Mouse (Mus musculus): ENCODE results near the gene 1700028K03Rik.

Gene 1700028K03Rik

DNA sequence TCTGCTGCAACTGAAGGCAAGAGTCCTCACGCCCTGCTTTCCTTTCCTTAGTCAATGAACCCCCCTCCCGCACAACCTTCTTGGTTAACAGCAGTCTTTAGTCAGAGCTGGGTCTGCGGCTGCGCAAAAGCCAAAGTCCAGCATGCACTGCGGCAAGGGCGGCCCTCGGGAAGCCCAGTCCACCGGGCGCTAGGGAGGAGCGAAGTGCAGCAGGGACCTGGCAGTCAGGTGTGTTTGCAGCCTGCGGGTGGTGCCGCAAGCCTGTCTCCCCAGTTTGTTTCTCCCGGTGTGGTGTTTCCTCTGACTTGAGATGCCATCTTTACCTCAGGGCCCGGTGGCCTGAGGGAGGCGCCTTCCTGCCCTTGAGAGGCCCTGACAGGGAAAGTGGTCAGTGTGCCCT lies at the start of gene 1700028K03Rik:
Gene 1700028K03Rik (plus strand): TSS at position 129 of the 400 bp plus-strand sequence.
- DNase-seq = no peak

DNA sequence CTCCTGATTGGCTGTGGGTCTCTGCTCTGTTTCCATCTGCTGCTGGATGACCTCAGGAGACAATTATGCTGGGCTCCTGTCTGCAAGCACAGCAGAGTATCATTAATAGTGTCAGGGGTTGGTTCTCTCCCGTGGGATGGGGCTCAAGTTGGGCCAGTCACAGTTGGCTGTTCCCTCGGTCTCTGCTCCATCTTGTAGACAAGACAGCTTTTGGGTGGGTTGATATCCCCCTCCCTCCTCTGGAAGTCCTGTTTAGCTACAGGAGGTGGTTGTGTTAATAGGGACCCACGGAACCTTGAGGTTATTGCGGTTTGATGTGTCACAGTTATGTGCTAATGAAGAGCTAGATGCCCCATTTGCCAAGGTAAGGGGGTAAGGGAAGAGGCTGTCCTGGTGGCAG lies 45.5 kb upstream of the 1700028K03Rik start:
- no peak for DNase-seq

- no peak for DNase-seq
Measured at GRCm38 (mm10) chr5:107491036-107491435, 43.5 kb upstream of the 1700028K03Rik start.

DNA sequence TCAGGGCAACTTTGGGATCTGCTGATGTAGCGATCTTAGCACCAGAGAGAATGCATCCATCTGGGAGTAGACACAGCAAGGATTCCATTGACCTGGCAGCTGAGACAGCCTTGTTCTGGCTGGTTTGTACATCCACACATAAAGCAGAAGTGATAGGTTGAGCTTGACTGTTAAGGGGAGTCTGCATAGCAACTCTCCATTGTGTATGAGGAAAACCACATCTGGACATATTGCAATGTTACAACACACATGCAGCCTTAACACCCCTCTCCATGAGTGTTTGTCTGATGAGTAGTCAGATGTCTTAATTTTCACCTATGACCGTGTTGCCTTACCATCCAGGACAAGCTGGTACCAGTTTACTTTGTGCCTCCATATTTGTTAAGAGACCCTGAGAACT lies 42.0 kb upstream of the 1700028K03Rik start:
- no peak for DNase-seq

GRCm38 (mm10) chr5:107494759-107495158 lies 39.8 kb upstream of the 1700028K03Rik start:
- no peak for DNase-seq

DNA sequence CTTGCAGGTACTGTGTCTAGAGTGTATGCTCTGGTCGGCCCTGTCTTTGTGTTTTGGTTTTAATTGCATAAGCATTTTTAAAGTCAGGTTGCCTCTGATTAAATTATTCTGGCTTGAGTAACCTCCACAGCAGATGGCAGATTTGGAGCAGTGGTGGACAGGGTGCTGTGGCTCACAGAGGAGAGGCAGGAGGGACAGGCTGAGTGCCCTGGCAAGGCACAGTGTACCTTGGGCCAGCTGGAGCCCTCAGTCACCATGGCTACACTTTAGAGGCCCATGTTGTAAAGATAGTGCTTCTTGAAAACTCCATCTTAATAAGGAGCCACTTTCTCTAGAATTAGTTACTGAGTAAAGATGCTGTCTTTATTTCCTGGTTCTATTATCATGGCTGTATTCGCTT lies 38.5 kb upstream of the 1700028K03Rik start:
- no peak for DNase-seq

- DNase-seq = peak; percentile 69
Measured at GRCm38 (mm10) chr5:107497519-107498501, 36.7 kb upstream of the 1700028K03Rik start.

DNA sequence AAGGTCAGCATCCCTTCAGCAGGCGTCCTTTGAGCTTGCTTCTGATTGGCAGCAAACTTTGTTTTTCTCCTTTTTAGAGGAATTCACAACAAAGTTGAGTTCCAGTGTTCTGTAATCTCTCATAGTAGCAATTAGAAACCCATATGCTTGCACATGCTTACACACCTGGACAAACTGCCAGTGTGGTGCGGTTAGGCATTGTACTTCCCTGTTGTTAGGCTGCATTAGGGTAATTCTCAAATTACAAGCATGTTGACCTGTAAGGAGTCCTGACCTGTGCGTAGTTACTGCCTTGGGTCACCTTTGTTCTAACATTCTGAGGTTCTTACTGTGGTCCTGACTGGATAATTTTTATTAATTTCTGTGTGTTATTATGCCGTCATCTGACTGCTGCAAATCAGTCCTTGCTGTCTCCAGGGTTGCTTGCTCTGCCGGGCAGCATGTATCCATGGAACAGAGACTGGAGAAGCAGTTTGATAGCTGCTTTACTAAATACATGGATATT lies 35.7 kb upstream of the 1700028K03Rik start:
- no peak for DNase-seq

DNA sequence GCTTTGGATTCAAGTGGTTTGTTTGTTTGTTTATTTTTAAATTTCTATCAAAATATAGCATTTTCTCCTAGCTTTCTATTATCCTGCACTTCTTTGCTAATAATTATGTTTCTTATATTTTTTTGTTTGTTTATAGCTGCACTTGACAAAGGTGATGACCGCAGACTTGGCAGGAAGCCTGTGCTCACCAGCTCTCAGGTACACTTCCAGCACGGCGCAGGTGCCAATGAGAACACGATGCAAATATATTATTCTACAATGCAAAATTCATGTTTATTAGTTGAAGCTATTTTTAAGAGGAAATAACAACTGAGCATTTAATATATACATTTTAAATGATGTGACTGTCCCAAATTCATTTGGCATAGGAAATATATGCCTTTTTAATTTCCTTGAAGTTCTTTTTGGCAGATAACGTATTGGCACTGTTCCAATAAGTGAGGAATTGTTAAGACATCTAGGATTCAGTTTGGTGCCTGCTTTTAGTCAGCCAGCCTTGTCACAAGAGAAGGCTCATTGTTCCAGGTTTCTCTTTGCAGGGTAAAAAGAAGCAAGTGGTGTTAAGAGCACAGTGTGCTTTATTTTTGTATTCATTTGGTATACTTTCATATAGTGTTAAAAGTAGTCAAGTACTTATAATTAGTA lies 34.5 kb upstream of the 1700028K03Rik start:
- DNase-seq = no peak

DNA sequence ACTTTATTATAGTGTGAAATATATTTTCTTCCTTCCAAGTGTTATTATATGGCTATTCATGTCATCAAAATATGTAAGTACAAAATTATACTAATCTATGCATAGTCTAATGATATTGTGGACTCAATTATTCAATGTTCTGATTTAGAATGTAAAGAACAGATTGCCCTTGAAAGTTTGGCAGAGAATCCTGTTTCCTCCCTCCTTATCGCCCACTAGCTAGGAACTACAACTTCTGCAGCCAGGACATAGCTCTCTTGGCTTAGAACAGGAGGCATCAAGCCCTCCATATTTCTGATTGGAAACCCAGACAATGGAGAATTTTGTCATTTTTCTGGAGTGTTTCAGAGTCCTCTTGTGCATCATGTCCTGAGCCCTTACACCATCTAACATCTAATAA lies 33.8 kb upstream of the 1700028K03Rik start:
- DNase-seq = no peak

DNA sequence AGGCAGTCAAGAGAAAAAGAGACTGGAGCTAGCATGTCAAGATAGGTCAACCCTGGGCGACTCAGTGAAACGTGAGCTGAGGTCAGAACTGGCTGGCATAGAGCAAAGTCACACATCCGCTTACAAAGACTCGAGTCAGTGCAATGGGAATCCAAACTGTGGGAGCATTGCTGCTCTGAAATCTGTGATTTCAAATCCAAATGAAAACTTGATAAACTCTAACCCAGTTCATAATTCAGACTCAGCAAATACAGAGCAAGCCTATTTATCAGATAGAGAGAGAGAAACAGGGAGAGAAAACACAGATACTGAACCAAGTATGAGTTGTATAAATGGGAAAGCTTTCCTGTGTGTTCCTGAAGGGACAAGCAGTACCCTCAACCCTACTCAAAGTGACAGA lies 27.2 kb upstream of the 1700028K03Rik start, which contains the start of gene Gm42669:
Gene Gm42669 (plus strand): TSS at position 301 of the 400 bp plus-strand sequence.
- DNase-seq = no peak

DNA sequence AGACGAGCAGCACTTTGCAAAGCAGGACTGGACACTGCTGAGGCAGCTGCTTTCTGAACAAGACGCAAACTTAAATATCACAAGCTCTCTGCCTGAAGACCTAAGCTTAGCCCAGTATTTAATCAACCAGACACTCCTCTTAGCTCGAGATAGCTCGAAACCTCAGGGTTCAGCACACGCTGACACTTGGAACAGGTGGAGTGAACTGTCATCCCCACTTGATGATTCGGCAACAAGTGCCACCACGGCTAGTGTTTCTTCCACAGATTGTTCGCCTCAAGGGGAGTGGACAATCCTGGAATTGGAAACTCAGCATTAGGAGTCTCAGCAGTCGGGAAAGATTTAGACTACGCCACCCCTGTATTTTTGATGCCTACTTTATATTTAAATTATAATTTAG lies 24.0 kb upstream of the 1700028K03Rik start:
- no peak for DNase-seq

DNA sequence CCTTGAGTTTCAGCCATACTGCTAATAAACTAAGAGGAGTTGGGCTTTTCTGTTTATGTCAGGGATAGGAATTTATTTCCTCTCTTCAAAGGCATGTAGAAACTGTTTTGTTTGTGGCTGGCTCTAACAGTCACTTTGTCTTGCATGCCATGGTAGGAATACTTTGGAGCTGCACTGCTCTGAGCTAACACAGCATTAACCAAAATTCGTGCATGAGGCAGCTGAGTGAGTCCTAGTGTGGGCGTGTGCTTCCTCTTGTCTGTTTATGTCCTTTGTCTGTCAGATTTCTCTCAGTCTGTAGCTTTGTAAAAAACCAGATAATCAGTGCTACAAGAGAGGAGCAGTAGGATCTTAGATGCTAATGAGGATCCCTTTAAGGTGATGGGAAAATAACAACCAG lies 23.2 kb upstream of the 1700028K03Rik start:
- DNase-seq = no peak

DNA sequence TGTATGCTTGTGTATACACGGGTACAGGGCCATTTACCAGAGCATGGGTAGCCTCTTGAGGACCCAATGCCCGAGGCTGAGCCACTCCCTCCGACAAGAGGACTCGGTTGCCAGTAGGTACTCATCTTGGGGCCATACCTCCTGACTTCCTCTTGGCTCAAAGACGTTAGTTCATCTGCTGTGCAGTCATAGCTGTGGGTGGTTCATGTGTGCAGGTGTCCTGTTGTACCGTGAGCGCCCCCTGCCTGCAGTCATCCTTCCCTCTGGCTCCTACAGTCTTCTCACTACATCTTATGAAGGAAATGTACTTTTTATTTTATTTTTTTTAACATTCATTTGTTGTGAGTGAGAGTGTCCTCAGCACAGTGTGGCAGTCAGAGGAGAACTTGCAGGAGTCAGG lies 20.9 kb upstream of the 1700028K03Rik start:
- no peak for DNase-seq

DNA sequence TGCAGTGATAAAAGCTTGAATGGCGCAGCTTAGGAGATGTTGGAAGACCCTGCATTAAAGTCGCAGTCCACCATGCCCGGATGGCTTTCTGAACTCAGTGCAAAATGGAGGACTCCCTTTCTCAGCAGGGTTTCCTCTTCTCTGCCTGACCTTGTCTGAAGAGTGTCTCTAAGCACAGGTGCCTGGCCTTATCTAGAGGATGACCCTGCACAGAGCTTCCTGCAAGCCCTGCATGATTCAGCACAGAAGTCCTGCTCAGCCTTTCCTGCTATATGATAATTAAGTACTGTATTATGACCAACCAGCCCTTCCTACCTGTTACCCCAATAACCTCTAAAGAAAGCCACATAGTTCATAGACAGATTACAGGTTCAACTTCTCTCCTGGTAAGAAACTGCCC lies 19.1 kb upstream of the 1700028K03Rik start:
- DNase-seq = no peak

GRCm38 (mm10) chr5:107516087-107516486 lies 18.4 kb upstream of the 1700028K03Rik start:
- no peak for DNase-seq

DNA sequence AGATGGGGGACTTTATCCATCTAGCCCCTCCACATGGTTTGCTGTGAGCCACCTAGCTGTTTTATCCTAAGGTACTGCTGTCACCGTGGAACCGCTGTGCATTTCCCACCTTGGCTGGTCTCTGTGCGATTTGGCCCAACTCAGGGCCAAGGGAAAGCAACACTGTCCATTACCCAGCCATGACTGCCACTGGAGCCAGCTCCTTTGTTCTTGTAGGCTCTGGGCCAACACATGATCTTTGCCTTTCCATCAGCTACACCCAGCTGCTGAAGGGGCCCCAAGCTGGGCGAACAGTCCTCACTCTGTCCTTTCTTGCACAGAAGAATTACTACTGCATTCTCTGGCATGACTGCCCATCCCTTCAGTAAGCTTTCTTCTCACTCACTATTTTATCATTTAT lies 15.9 kb upstream of the 1700028K03Rik start:
- no peak for DNase-seq

- no peak for DNase-seq
Measured at GRCm38 (mm10) chr5:107521386-107521785, 13.1 kb upstream of the 1700028K03Rik start.

DNA sequence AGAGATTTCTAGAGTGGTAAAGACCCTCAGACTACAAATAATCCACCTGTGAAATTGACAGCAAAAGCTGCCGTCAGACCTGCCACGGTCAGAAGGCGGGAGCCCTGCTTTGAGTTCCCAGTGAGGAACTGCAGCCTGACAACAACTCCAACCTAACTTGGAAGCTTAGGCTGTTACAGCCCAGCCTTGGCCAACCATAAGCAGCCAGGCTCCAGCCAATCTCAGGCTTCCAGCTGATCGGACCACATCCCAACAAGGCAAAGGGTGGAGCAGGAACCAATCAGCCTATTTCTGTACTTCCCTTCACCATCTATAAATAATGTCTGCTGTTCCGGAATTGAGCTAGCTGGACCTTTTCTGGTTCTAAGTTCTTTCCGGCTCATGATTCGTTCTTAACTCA lies 12.6 kb upstream of the 1700028K03Rik start:
- DNase-seq = no peak

DNA sequence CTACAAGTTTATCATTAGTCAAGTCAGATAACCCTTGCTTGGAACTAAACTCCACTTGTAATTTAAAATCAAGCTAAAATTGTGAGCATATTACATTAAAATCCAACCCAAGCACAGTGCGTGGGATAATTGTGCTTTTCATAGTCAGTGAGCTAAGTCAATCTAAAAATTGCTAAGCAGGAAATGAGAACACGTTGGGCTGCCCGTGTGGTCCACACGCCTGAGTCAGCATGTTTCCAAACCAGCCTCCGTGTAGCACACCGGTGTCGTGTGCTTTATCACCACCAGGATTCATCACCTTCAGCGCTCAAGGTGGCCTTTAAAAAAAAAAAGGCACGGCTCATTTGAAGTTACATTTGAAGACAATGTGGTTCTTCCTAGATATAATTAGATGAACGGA lies 10.2 kb upstream of the 1700028K03Rik start:
- DNase-seq = no peak

- no peak for DNase-seq
Measured at GRCm38 (mm10) chr5:107528856-107529255, 5.7 kb upstream of the 1700028K03Rik start.

GRCm38 (mm10) chr5:107533590-107533989 lies 919 bp upstream of the 1700028K03Rik start:
- DNase-seq = no peak

DNA sequence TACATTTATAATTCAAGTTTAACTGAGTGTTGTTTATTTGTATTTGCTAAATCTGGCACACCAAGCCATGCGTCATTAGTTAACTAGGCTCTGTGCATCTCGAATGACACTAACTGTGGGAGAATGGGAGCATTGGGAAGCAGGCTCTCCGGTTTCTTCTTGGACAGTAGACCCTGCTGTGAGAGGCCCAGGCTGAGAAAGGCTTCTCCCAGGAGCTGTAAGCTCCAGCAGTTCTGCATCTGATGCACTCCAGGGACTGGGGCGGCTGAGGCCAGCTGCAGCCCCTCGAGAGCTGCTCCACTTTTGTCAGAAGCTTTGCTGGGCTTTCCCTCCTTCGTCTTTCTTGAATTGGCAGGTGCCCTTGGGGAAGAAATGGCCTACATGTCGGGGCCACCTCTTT lies 7.2 kb downstream of the 1700028K03Rik start:
- DNase-seq = no peak

- DNase-seq = no peak
Measured at GRCm38 (mm10) chr5:107545927-107546326, 11.4 kb downstream of the 1700028K03Rik start.
